Mouse (Mus musculus) embryonic facial prominence, embryonic 15.5 days (tissue): Measurements from ENCODE around the gene Dbil5. TPM values are rescaled to one million over a fixed set of nuclear protein-coding genes. Genes with fewer than 3 reads are reported as not detected.

Source experiments
- ATAC-seq: fragments of 200-750 bp; cut with Nextera tagmentation; 2 replicates; pipeline ENCODE4 v1.8.0; 2017; ENCODE audit warnings: low read depth, moderate TSS enrichment; ENCODE audit not compliant: insufficient number of reproducible peaks, low FRiP score, low TSS enrichment
- H3K27ac ChIP-seq: fragments of 300-500 bp; sonication (generic); replicated peaks from 2 replicates; pipeline ENCODE4 v1.5.1; 2015; ENCODE audit warnings: mild to moderate bottlenecking, inconsistent platforms
- H3K27me3 ChIP-seq: fragments of 300-500 bp; sonication (generic); 2 replicates; pipeline ENCODE4 v1.6.1; 2015; ENCODE audit warnings: inconsistent platforms
- H3K36me3 ChIP-seq: fragments of 300-500 bp; sonication (generic); 2 replicates; pipeline ENCODE4 v1.6.1; 2015; ENCODE audit warnings: mild to moderate bottlenecking, inconsistent platforms
- H3K4me1 ChIP-seq: fragments of 300-500 bp; sonication (generic); 2 replicates; pipeline ENCODE4 v1.6.1; 2015; ENCODE audit warnings: inconsistent platforms
- H3K4me2 ChIP-seq: fragments of 300-500 bp; sonication (generic); replicated peaks from 2 replicates; pipeline ENCODE4 v1.6.1; 2015; ENCODE audit warnings: mild to moderate bottlenecking, inconsistent platforms
- H3K4me3 ChIP-seq: fragments of 300-500 bp; sonication (generic); replicated peaks from 2 replicates; pipeline ENCODE4 v1.5.1; 2015; ENCODE audit warnings: mild to moderate bottlenecking, inconsistent platforms
- H3K9ac ChIP-seq: fragments of 300-500 bp; sonication (generic); 2 replicates; pipeline ENCODE4 v1.6.1; 2015; ENCODE audit warnings: inconsistent platforms
- H3K9me3 ChIP-seq: fragments of 300-500 bp; sonication (generic); replicated peaks from 2 replicates; pipeline ENCODE4 v1.6.1; 2016; ENCODE audit warnings: inconsistent platforms
- WGBS: fragments of 180-500 bp; shearing (Covaris S2); methylation state at CpG from one replicate; pipeline ENCODE4 v1.1.7; 2015; 5-methylcytosine and 5-hydroxymethylcytosine counted together
- polyA plus RNA-seq: library from polyadenylated mRNA; unstranded; fragments of >200 nt; fragmentation: Nextera tagmentation; extraction: Ambion mirVana; gene quantifications from 2 replicates; pipeline ENCODE4 v1.2.1, GENCODE M21; 2015

Dbil5 gene
- polyA plus RNA-seq, 1 experiment from 2014 or later: 2.3 TPM

DNA sequence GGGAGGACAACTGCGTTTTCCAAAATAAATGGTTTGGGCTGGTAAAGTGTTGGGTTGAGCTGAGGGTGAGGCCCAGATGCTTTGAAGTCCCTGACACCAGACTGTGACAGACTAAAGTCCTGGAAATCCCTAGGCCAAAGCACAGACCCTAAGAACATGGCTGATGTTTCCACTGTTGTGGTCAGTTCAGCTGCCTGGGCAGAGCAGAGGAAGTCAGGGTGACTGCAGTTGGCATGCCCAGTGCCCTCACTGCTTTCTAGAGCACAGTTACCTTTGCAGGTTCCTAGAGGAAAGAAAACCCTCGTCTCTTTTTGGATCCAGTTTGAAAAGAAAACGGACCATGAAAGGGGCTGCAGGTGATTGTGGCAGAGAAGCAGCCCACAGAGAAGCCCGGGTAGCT is 40.0 kb downstream of the Dbil5 start:
- no peak overlapping the region for H3K4me2 ChIP-seq
- no peak overlapping the region for H3K27ac ChIP-seq
- peaks cover 46% of the 10 kb centered on the region for H3K36me3 ChIP-seq
- H3K4me1 ChIP-seq: peaks cover 51% of the 10 kb centered on the region
- WGBS: 74% methylated on average over 4 of the region's 4 CpGs
- H3K9ac ChIP-seq: no peak overlapping the region
- no peaks in the 10 kb centered on the region for H3K27me3 ChIP-seq
- no peaks in the 10 kb centered on the region for H3K9me3 ChIP-seq
- no peak for ATAC-seq
- H3K4me3 ChIP-seq: no peak overlapping the region

DNA sequence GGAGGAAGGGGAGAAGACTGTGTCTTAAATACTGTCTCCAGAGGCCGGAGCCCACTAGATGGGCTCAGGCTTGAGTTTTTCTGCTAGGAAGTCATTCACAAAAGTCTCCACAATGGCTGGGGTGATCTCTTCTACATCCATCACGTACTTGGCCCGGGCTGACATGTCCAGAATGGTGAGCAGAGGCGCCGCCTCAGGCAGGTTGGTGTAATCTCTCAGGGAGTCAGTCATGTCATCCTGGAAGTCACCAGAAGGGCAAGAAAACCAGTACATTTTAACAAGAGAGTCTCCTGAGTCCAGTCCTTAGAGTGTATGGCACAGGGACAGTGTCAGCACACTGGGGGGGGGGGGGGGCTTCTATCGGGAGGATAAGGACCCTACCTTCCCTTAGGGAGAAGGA is 41.1 kb downstream of the Dbil5 start:
- no peak overlapping the region for H3K4me2 ChIP-seq
- H3K27ac ChIP-seq: no peak overlapping the region
- no peak overlapping the region for H3K4me3 ChIP-seq
- 81% methylated on average over 6 of the region's 6 CpGs for WGBS
- no peaks in the 10 kb centered on the region for H3K27me3 ChIP-seq
- peaks cover 54% of the 10 kb centered on the region for H3K4me1 ChIP-seq
- H3K9me3 ChIP-seq: no peaks in the 10 kb centered on the region
- no peak for ATAC-seq
- H3K9ac ChIP-seq: no peak overlapping the region
- peaks cover 47% of the 10 kb centered on the region for H3K36me3 ChIP-seq

DNA sequence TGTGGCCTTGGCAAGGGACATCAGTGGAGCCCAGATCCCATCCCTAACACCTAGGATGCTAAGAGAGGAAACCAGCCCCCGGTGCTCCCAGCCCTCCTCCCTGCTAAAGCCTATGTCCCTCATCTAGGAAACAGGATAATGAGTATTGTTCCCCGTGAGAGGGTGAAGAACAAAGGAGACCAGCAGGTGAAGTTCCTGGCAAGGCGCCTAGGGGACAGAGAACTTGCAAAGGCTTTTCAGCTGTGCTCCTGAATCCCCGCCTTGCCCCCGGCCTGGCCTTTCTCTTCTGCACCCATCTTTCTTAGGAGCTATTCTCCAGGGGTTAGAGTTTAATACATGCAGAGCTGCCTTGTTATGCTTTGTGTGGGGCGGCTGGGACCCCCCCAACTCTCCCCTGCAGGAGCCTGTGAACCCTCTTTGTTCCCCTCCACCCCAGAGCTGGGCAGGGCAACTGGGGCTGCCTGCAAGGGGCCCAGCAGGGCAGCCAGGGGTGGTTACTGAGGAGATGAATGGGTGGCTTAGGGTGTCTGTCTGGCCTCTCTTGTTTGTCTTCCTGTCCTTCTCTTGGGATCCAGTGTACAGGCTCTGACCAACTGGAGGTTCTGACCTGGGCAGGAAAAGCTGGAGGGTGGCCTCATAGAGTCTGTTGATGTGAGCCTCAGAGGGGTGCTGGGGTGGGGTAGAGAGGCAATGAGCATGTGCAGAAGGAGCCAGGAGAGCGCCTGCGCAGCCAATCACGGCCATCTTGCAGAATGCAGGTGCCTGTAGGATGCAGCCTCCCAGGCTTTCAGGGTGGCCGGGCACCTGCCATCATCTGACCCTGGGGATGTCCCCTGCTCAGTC is 43.0 kb downstream of the Dbil5 start:
- ATAC-seq: no peak
- Histone ChIP-seq H3K36me3 (peaks cover 51% of the 10 kb centered on the region), H3K9ac (no peak overlapping the region)

DNA sequence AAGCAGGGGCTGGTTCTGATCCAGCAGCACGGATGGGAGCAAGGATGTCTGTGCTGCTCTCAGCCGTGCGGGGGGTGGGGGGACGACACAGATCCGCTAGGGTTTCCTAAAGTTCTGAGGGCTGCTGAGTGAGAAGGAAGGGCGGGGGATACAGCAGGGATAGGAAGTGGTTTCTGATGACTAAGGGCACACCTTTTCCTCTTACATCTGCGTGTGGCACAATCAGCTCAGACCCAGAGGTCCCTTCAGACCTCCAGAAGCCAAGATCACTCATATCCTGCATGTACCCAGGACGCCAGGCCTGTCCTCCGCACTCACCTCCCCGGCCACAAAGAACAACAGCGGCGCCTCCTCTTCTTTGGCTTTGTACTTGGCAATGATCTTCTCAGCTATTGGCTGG is 43.8 kb downstream of the Dbil5 start:
- no peak overlapping the region for H3K4me2 ChIP-seq
- no peaks in the 10 kb centered on the region for H3K9me3 ChIP-seq
- peaks cover 37% of the 10 kb centered on the region for H3K4me1 ChIP-seq
- H3K27me3 ChIP-seq: no peaks in the 10 kb centered on the region
- ATAC-seq: no peak
- no peak overlapping the region for H3K27ac ChIP-seq
- 76% methylated on average over 12 of the region's 12 CpGs for WGBS
- H3K9ac ChIP-seq: no peak overlapping the region
- H3K4me3 ChIP-seq: no peak overlapping the region
- peaks cover 51% of the 10 kb centered on the region for H3K36me3 ChIP-seq

More for the DNA sequence above, 43.0 kb downstream of the Dbil5 start:
- 71% methylated on average over 10 of the region's 10 CpGs for WGBS
- Histone ChIP-seq H3K4me3 (no peak overlapping the region), H3K27me3 (no peaks in the 10 kb centered on the region), H3K27ac (no peak overlapping the region), H3K4me1 (peaks cover 44% of the 10 kb centered on the region), H3K9me3 (no peaks in the 10 kb centered on the region), H3K4me2 (no peak overlapping the region)

DNA sequence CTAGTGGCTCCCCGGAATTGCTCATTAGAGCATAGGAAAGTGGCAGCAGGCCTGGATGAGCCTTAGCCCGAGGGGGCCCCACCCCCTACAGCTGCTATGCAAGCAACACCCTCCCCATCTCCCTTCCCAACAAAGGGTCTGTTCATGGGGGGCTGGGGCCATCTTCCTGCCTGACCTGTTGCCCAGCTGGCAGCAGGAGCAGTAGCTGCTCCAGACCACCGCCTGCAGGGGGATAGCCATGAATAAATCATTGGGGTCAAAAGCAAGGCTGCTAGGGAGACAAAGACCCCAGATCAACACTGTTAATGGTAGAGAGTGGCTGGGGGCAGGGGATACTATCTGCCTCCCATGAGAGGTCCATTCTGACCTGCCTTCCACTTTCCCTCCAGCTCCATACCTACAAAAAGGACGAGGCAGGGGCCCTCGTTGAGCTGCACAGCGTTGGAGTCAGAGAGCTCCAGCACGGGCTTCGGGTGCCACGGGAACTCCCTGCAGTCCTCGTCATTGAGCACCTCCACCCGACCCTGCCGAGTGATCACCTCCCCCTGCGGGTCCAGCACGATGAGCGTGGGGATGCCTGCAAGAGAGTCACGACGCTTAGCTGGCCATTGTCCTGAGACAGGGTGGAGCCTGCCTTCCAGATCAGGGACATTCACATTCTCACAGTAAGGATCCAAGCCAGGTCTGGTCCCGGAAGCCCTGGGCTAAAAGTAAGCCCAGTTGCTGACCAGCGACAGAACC is 45.4 kb downstream of the Dbil5 start:
- Histone ChIP-seq H3K9ac (no peak overlapping the region), H3K4me3 (no peak overlapping the region), H3K27me3 (no peaks in the 10 kb centered on the region), H3K4me2 (no peak overlapping the region), H3K4me1 (peaks cover 33% of the 10 kb centered on the region), H3K9me3 (no peaks in the 10 kb centered on the region), H3K27ac (no peak overlapping the region), H3K36me3 (peaks cover 47% of the 10 kb centered on the region)
- ATAC-seq: 0 out of 2 replicates have a peak, but pooled peaks have one; percentile 27
- WGBS: 18% methylated on average over 19 of the region's 19 CpGs

DNA sequence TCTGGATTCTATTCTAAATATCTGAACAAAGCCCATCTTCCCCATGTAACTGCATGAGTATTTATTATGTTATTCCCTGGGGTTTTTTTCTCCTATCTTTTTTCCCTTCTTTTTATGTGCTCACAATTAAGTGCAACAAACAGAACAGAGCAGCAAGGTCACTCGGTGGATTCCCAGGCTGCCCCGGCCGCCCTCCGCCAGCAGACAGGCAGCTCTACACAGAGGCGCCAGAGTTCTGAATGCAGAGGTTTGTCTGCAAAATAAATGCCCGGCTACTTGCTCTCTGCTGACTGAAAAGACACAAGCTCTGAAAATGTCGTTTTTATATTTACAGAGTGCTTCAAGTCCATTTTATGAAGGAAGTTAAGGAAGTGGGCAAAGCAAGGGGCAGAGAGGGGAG is 50.1 kb downstream of the Dbil5 start:
- Histone ChIP-seq H3K4me3 (no peak overlapping the region), H3K4me1 (peaks cover 26% of the 10 kb centered on the region), H3K9me3 (no peaks in the 10 kb centered on the region), H3K36me3 (peaks cover 28% of the 10 kb centered on the region), H3K4me2 (no peak overlapping the region), H3K27me3 (no peaks in the 10 kb centered on the region), H3K27ac (peak overlapping the region; percentile 56; the same call in 1 of the 2 replicates), H3K9ac (no peak overlapping the region)
- WGBS: 62% methylated on average over 7 of the region's 7 CpGs
- ATAC-seq: no peak

DNA sequence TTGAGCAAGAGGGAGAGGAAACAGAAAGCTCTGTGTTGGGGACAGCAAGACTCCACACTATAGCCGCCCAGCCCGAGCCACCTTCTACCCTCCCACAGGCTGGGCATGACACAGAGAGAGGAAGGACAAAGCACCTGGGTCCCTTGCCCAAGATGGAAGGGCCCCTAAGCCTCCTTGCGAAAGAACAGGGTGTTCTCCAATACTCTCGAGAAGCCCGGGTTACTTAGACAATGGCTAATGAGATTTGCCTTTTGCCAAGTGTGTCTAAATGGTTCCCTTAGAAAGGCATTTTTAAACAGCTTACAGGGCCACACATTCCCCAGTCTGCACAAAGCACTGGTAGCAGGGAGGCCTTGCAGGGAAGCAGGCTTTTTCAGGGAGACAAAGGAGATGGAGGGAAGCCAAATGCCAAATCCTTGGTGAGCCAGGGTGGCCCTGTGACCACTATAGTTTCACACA is 50.6 kb downstream of the Dbil5 start:
- no peaks in the 10 kb centered on the region for H3K9me3 ChIP-seq
- H3K27me3 ChIP-seq: no peaks in the 10 kb centered on the region
- peaks cover 29% of the 10 kb centered on the region for H3K36me3 ChIP-seq
- no peak overlapping the region for H3K9ac ChIP-seq
- no peak overlapping the region for H3K4me2 ChIP-seq
- 34% methylated on average over 5 of the region's 5 CpGs for WGBS
- no peak overlapping the region for H3K4me3 ChIP-seq
- H3K27ac ChIP-seq: peak overlapping the region; percentile 56
- no peak for ATAC-seq
- H3K4me1 ChIP-seq: peaks cover 22% of the 10 kb centered on the region

Other genes with a start within 250 kb of the Dbil5 start
- 12.7 and 19.2 TPM in 2 replicates for gene 1700016K19Rik, start 217.7 kb upstream of the Dbil5 start, polyA plus RNA-seq
- gene Rflnb, start 189.8 kb upstream of the Dbil5 start, polyA plus RNA-seq: 55.6 and 56.7 TPM in 2 replicates
- gene Vps53, start 38.0 kb upstream of the Dbil5 start, polyA plus RNA-seq: 40.3 TPM in 2 replicates
- 57.4 and 74.0 TPM in 2 replicates for gene Fam57a, start 37.9 kb upstream of the Dbil5 start, polyA plus RNA-seq
- gene Gemin4, start 56 bp downstream of the Dbil5 start, polyA plus RNA-seq: 26.3 and 30.1 TPM in 2 replicates
- gene Mrm3, start 26.1 kb downstream of the Dbil5 start, polyA plus RNA-seq: 23.8 and 24.3 TPM in 2 replicates
- gene Glod4, start 26.1 kb downstream of the Dbil5 start, polyA plus RNA-seq: 111 and 126 TPM in 2 replicates
- 72.1 and 74.8 TPM in 2 replicates for gene Nxn, start 181.5 kb downstream of the Dbil5 start, polyA plus RNA-seq
- gene Timm22, start 189.3 kb downstream of the Dbil5 start, polyA plus RNA-seq: 101 and 106 TPM in 2 replicates